Mouse (Mus musculus) T-cell, adult 2 months (primary cell): ENCODE data around the gene Pm20d1.
A peak's percentile ranks its signal among the peaks of the same experiment; 100 is the strongest.
"Not testable (repeated sequence)": the region's sequence is repeated elsewhere in the genome, so short reads cannot be mapped to it uniquely, and the experiment has no call there.

Source experiments
- DNase-seq: peaks from one replicate; pipeline ENCODE4 v3.0.0; 2022; ENCODE audit warnings: low spot score

Pm20d1 gene

DNA sequence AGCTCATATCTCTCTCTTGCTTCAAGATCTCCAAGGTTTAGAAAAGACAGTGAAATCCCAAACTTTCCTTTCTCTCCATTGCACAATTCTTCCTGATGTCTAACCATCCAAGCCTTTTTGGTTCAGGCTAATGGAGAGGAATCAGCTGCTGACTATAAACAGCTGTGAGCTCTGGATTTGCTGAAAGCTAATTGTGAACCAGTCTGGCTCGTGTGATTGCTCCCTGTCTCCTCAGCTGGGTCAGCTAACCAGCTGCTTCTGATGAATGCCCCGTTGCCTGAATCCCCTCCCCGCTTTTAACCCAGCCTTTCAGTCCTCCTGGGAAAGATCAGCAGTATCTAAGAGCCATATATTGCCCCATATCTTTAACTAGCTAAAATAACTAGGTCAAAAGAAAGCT, 2.6 kb upstream of the Pm20d1 start:
- no peak for DNase-seq

GRCm38 (mm10) chr1:131795171-131795570, 2.0 kb upstream of the Pm20d1 start:
- no peak for DNase-seq

GRCm38 (mm10) chr1:131800001-131800400, 2.8 kb downstream of the Pm20d1 start:
- no peak for DNase-seq

DNA sequence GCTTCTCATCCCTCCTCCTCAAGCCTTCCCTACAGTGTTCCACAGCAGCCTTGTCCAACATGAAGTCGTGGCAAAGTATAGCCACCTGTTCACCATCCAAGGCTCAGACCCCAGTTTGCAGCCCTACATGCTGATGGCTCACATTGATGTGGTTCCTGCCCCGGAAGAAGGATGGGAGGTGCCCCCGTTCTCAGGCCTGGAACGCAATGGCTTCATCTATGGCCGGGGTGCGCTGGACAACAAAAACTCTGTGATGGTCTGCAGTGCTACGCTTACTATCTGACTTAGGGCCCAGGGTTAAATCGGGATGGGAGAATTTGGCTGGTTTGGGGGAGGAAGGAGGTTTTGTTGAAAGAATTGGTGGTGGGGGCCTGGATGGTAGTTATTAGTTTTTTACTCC, 3.9 kb downstream of the Pm20d1 start:
- no peak for DNase-seq

DNA sequence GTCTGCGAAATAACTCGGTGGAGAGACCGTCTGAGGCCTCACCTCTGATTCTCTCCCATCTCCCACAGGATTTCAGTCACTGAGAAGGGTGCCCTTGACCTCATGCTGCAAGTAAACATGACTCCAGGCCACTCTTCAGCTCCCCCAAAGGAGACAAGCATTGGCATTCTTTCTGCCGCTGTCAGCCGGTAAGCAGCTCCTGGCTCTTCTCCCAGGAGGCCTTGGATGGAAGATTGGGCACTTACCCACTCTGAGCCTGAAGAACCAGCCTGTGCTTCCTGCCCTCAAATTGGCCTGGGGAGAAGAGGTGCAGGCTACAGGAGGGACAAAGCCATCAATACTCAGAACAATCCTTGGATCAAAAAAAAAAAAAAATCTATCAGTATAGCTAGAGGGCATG, 5.5 kb downstream of the Pm20d1 start:
- DNase-seq: no peak

DNA sequence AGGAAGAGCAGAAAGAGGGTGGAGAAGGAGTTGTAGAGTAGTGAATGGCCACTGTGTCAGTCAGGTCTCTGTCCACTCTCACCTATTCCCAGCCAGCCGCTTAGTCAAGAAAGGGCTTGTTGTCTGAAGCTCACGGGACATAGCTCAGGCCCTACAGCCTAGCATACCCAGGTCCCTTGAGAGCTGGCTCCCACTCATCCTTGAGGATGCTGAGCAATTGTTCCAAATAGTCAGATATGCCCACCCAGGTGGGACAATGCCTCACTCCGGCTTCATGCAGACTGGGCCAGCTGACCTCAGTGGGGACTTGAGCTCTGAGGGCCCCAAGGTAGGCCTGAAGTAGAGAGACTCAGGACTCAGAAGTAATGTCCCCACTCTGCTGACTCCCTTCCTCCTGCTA, 7.0 kb downstream of the Pm20d1 start:
- DNase-seq: no peak

GRCm38 (mm10) chr1:131808986-131809385, 11.8 kb downstream of the Pm20d1 start:
- DNase-seq: no peak

- DNase-seq: no peak
Observed at GRCm38 (mm10) chr1:131809651-131810050, 12.5 kb downstream of the Pm20d1 start.

DNA sequence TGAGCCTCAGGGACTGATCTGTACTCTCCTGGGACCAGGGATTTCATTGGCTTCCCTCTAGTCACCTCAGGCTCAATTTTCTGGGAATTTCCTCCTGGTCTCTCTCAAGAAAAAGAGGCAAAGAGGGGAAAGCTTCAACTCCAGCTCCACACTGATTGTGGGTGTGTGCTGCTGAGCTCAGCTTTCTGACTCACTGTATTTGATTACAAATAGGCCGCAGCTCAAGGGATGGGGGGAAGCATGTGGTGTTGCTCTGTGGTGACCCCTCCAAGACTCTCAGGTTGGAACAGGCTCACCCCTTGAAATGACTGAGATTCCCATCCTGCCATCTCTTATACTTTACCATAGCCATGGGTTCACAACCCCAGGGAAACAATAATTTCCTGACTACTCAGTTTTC, 14.2 kb downstream of the Pm20d1 start:
- no peak for DNase-seq

DNA sequence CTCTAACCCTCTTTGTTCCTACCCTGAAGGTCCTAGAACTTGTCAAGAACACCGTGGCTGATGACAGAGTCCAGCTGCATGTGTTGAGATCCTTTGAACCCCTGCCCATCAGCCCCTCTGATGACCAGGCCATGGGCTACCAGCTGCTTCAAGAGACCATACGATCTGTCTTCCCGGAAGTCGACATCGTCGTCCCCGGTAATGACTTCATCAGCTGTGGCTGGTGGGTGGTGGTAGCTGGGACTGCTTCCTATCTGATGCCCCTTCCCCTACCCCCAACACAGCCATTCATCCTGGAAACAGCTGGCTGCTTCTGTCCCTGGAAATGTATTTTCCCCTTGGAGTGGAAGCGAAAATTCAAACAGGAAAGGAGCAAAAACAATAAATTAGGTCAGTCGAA, 14.8 kb downstream of the Pm20d1 start:
- DNase-seq: no peak

- DNase-seq: no peak
Observed at GRCm38 (mm10) chr1:131812631-131813295, 15.6 kb downstream of the Pm20d1 start.

DNA sequence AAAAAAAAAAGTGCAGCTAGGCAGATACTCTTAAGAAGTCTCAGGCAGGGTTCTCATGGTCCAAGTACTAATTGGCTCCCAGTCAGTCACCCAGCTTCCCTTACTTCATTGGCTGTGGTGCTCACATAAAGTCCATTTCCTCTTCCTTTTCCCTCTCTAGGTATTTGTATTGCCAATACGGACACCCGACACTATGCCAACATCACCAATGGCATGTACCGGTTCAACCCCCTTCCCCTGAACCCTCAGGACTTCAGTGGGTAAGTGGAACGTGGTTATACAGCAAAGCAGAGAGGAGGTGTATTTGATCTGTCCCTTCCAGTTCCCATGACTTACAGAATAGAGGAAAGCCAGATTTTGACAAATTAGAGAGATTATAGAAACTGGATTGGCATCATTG, 16.6 kb downstream of the Pm20d1 start:
- DNase-seq: no peak

DNA sequence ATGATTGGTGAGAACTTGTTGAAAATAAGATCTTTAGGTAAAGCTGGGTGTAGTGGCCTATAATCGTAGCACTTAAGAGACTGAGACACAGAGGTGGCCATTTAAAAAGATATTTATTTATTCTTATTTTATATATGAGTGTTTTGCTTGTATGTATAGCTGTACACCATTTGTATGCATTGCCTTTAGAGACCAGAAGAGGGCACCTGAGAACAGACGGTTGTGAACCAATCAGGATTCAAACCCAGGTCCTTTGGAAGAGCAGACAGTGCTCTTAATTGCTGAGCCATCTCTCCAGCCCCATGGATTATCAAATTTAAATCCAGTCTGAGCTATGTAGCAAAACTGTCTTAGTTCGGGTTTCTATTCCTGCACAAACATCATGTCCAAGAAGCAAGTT, 17.0 kb downstream of the Pm20d1 start:
- DNase-seq: no peak

- no peak for DNase-seq
Observed at GRCm38 (mm10) chr1:131816886-131817285, 19.7 kb downstream of the Pm20d1 start.

DNA sequence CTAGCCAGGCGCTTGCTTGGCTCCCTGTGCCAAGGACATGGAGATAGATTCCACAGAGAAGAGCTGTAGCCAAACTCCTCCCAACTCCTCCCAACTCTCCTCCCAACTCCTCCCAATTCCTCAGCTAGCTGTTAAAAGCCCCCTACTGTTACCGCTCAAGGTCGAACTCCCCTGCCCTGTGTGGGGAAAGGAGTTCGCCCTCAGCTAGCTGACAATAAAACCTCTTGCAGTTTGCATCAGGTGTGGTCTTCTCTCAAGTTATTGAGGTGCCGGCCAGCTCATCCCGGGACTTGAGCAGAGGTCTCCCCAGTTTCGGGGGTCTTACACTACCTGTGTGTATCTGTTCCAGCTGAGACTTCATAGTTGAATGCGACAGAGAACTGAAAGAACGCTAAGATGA, 23.2 kb downstream of the Pm20d1 start:
- DNase-seq: not testable (repeated sequence)

GRCm38 (mm10) chr1:131820887-131821328, 23.7 kb downstream of the Pm20d1 start:
- no peak for DNase-seq

GRCm38 (mm10) chr1:131822292-131822691, 25.1 kb downstream of the Pm20d1 start:
- no peak for DNase-seq

DNA sequence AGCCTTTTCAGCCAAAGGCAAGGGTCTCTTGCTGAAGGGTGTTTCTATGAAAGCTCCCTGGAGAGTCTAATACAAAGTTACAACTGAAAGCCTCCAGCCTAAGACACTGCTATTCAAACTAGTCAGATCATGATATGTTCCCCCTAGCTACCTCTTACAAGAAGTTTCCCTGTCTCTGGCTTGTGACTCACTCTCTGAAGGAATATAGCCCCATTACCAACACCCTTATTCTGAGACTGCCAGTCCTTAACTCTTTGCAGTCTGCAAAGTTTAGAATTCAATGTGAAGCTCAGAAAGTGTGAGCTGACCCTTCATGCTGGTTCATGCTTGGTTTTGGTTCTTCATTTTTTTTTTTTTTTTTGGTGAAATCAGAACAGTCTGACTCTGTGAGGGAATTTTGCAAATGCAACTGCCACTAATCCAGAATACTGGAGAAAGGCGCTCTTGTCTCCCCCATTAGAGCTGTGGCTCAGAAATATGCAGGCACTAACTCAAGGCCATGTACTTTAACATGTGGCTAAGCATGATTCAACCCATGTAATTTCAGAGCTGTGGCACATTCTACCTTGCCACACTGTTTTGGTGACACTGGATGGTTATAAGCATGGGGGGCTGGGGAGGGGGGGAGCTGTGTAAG, 25.8 kb downstream of the Pm20d1 start:
- DNase-seq: no peak

DNA sequence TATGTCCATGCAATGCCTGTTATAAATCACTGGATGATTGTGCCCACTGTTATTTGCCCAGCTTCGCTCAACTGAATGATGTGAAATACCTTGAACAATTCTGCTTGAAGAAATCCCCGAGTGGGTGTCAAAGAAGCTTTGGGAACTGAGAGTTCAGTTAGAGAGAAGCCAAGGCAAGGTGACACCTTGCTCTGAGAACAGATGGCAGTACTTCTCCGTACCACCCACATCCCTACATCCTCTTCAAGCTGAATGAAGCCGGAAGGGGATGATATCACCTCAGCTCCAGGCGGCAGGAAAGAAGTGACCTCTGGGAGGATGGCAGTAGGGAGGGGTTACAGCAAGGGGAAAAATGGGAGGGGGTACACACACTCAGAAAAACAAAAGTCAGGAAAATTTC, 26.4 kb downstream of the Pm20d1 start:
- no peak for DNase-seq

DNA sequence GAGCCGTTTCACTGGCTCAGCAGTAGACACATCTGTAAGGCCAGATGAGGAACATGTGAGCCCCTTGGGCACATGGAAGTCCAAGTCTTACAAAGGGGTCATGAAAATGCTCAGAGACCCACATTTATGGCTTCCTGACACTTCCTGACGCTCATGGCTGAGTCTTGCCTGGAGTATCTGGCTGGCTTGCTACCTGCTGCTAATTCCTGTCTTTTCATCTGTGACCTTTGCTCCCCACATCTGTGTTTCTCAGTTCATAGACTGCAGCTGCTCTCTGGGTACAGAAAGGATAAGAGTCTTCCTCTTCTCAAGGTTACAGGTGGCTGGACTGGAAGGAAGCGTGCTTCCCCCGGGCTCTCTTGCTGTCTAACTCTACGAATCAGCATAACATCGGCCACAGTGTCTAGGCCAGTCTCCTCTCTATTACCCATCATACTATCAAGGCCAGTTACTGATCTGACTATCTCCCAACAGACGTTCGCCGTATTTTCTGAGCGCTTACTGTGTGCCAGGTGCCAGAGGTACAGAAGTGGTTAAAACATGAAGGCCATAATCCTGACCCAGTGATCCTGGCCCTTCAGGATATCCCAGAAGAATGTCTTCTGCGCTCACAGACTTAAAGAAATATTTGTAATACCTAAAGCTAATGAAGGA, 27.5 kb downstream of the Pm20d1 start:
- DNase-seq: no peak

DNA sequence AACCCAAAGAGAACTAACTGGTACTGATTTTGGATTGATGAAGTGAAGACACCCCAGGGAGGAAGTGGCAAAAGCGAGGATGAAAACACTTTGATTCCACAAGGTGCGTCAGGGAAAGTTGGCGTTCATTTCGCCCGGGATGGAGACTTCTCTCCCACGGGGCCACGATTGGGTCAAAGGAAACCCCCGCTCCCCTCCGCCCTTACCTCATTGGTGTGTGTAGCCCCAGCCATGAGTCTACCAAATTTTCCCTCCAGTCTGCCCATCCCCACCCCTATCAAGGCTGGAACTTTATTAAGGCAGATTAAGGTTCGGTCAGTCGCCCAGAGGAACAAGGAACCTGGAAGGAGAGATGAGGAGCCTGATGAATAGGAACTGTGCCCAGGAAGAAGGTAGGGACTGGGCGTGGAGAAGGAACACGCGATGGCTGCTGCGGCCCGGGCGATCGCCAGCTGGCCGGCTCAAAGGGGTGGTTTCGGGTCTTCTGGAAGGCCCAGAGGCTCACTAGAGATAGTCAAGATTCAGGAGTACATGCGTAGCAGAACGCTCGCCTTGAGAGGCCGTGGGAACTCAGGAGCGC, 30.1 kb downstream of the Pm20d1 start, which contains the start of gene Slc41a1:
Gene Slc41a1 (plus strand): TSS at position 287 of the 580 bp plus-strand sequence.
- DNase-seq: peak; percentile 39

- DNase-seq: peak; percentile 93
Observed at GRCm38 (mm10) chr1:131827787-131828258, 30.6 kb downstream of the Pm20d1 start.
